Comparison of ENCODE assay signal across 9 mouse cellular contexts in the genomic region with DNA sequence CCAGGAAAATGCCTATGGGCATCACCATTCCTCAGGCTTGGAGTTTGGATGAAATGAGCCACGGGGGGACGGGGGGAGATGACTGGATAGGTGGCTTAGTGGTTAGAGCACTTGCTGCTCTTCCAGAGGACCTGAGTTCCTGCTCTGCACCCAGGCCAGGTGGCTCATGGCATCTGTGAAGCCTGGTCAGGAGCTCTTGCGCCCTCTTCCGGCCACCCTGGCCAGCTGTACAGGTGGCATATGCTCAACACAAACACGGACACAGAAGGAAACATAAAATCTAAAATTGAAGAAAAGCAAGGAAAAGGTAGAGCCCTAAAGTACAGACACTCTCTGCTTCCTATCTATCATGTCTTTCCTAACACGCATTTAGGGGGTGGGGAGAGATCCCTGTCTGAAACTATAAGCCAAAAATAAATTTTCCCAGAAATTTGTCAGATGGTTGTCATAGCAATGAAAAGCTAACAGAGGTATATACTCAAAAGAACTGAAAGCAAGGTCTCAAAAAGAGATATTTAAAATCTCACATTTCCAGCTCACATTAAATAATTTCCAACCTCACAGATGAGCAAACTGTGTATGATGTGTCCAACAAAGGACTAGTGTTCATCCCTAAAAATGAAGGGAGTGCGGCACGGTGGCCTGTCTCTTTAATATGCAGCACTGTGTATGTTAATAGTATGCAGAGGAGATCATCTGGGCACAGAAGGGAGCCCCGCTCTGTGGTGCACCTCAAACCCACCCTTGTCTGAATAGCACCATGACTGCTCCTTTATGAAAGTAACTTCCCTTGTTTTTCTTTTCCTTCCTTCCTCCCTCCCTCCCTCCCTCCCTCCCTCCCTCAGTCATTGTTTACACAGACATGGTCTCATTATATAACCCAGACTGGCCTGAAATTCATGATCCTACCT.
DNase-seq lines count a peak whose midpoint lies in the region; ATAC-seq and TF ChIP-seq lines count a peak whose summit lies in the region.
"Had no signal": no experiment of that assay in that cellular context is flagged by ENCODE, and none has a peak within 500 bp of the region (broad histone marks: within the 10 kb centered on the region; RNA-seq: fewer than 3 reads in every experiment).

No protein-coding gene starts in this region.

- H3K4me1 ChIP-seq in kidney, adult 2 months (ENCODE audit: control insufficient read depth, insufficient read depth, low read length) = peaks cover 20% of the 10 kb centered on the region
- no peaks in the 10 kb centered on the region for H3K4me1 ChIP-seq in ES-Bruce4 (ENCODE audit: control insufficient read depth, insufficient read depth, low read length)

- TF ChIP-seq EP300 in ES-Bruce4 (IDR thresholded peaks at IDR 0.05; ENCODE audit: insufficient read depth, low read depth, low read length) = no peak

- no peak overlapping the region for H3K27ac ChIP-seq in kidney, adult 2 months (ENCODE audit: insufficient read depth, low read depth, low read length)
- H3K27ac ChIP-seq in ES-Bruce4 (ENCODE audit: insufficient read depth, low read length) = no peak overlapping the region

- no peak for TF ChIP-seq POLR2A in kidney, adult 2 months (IDR thresholded peaks at IDR 0.05; ENCODE audit: low read depth, low read length)
- TF ChIP-seq POLR2A in ES-Bruce4 (IDR thresholded peaks at IDR 0.05; ENCODE audit: insufficient read depth, low read length) = no peak

- no peaks in the 10 kb centered on the region for H3K27me3 ChIP-seq in kidney, adult 2 months (replicated peaks; ENCODE audit: control insufficient read depth, insufficient read depth, low read length)
- no peaks in the 10 kb centered on the region for H3K27me3 ChIP-seq in ES-Bruce4 (ENCODE audit: control insufficient read depth, insufficient read depth, low read length, poor library complexity, severe bottlenecking)
- H3K27me3 ChIP-seq: megakaryocyte, embryonic 14.5 days had no signal

- H3K9ac ChIP-seq in ES-Bruce4 (ENCODE audit: low read depth, poor library complexity, severe bottlenecking) = no peak overlapping the region

- no peaks in the 10 kb centered on the region for H3K9me3 ChIP-seq in ES-Bruce4 (replicated peaks; ENCODE audit: control insufficient read depth, insufficient read depth, low read length, poor library complexity, severe bottlenecking)
- H3K9me3 ChIP-seq: megakaryocyte, embryonic 14.5 days had no signal

- ATAC-seq in inflammation-experienced regulatory T-cells, adult 6 months = no peak

- H3K36me3 ChIP-seq in kidney, adult 2 months (ENCODE audit: control insufficient read depth, insufficient read depth, low read length) = no peaks in the 10 kb centered on the region
- no peaks in the 10 kb centered on the region; the same call in 1 of the 2 replicates for H3K36me3 ChIP-seq in ES-Bruce4 (ENCODE audit: control insufficient read depth, insufficient read depth, low read length, poor library complexity, severe bottlenecking)

- DNase-seq in kidney, adult 2 months = no peak
- no peak for DNase-seq in kidney, adult 11 months
- peak; percentile 75 for DNase-seq in A20 (ENCODE audit: low read depth, low spot score)
- DNase-seq in induced T-regulatory cell, adult 2 months (ENCODE audit: low read depth) = peak; percentile 62
- no peak for DNase-seq in layer of hippocampus, postnatal 25 days (ENCODE audit: extremely low spot score in 1 of 2, low spot score in 1 of 2)
- DNase-seq: kidney, postnatal 14 days had no signal

- H3K4me3 ChIP-seq in kidney, adult 2 months (ENCODE audit: insufficient read depth, low read depth, low read length) = no peak overlapping the region
- H3K4me3 ChIP-seq in ES-Bruce4 (ENCODE audit: low read depth, low read length) = no peak overlapping the region
- H3K4me3 ChIP-seq: megakaryocyte, embryonic 14.5 days had no signal

- WGBS in kidney, adult 2 months = 77% methylated on average over 9 of the region's 9 CpGs

- peak; percentile 42 for TF ChIP-seq CTCF in kidney, adult 2 months (conservative IDR thresholded peaks at IDR 0.05; ENCODE audit: insufficient read depth, insufficient read length, low read depth, low read length)
- TF ChIP-seq CTCF in ES-Bruce4 (IDR thresholded peaks at IDR 0.05; ENCODE audit: low read depth, low read length) = peak; percentile 74

Comparison
In these comparisons a context has a peak if more than half of its experiments do, and no peak if none do; other contexts are left out.
1. DNase-seq: peak in A20 (single experiment) and induced T-regulatory cell, adult 2 months (single experiment); none in kidney, adult 2 months (single experiment), kidney, adult 11 months (single experiment) and layer of hippocampus, postnatal 25 days (0 of 2).